Mouse (Mus musculus) G1E (cell line): ENCODE results near the gene Tmem45b. TPM values are rescaled to one million over a fixed set of nuclear protein-coding genes. Genes with fewer than 3 reads are reported as not detected.

ENCODE experiments used
- ATAC-seq: 2 replicates; pipeline ENCODE4 v1.8.0; 2016; ENCODE audit warnings: mild to moderate bottlenecking; ENCODE audit not compliant: insufficient number of reproducible peaks, poor library complexity, low FRiP score, severe bottlenecking; ENCODE audit errors: extremely low read depth
- DNase-seq: peaks from one replicate; pipeline ENCODE4 v3.0.0; 2012; ENCODE audit warnings: low spot score
- H3K27me3 ChIP-seq: 2 replicates; pipeline ENCODE4 v1.6.1; 2012; ENCODE audit warnings: mild to moderate bottlenecking, low read length, inconsistent platforms; ENCODE audit not compliant: insufficient read depth
- H3K36me3 ChIP-seq: replicated peaks from 2 replicates; pipeline ENCODE3; 2012; ENCODE audit warnings: mild to moderate bottlenecking, inconsistent platforms
- H3K4me1 ChIP-seq: 2 replicates; pipeline ENCODE4 v1.6.1; 2012; ENCODE audit warnings: low read depth, low read length, inconsistent platforms, mixed read lengths; ENCODE audit not compliant: insufficient read depth
- H3K4me3 ChIP-seq: 2 replicates; pipeline ENCODE4 v1.5.1; 2012; ENCODE audit warnings: low read depth, mild to moderate bottlenecking, inconsistent platforms, low read length, moderate library complexity, mixed read lengths
- H3K9me3 ChIP-seq: replicated peaks from 2 replicates; pipeline ENCODE4 v1.6.1; 2012; ENCODE audit warnings: inconsistent platforms
- CTCF ChIP-seq: IDR thresholded peaks from 2 replicates; pipeline ENCODE4 v1.5.1; 2012; ENCODE audit warnings: low read depth, low read length, inconsistent platforms, mixed read lengths
- GATA1 ChIP-seq: IDR thresholded peaks from 2 replicates; pipeline ENCODE4 v1.6.1; 2012; ENCODE audit warnings: borderline replicate concordance, low read length, inconsistent platforms, mixed read lengths
- GATA2 ChIP-seq: IDR thresholded peaks from 2 replicates; pipeline ENCODE4 v1.6.1; 2012; ENCODE audit warnings: low read depth, low read length, inconsistent platforms, borderline replicate concordance
- POLR2AphosphoS5 ChIP-seq: IDR thresholded peaks from 2 replicates; pipeline ENCODE4 v1.6.1; 2012; ENCODE audit warnings: low read depth, low read length, inconsistent platforms; ENCODE audit not compliant: insufficient replicate concordance
- TAL1 ChIP-seq: conservative IDR thresholded peaks from 2 replicates; pipeline ENCODE4 v1.6.1; 2012; ENCODE audit warnings: low read depth, low read length, inconsistent platforms, mixed read lengths
- polyA plus RNA-seq: library from polyadenylated mRNA; stranded (reverse); fragments of >175 nt; gene quantifications from 2 replicates; pipeline ENCODE4 v1.2.3, GENCODE M21; 2012
- total RNA-seq, 2 experiments: library from RNA; stranded (forward) in 1 of 2; stranded (reverse) in 1 of 2; fragments of 200-1000 nt in 1 of 2; fragments of >200 nt in 1 of 2; fragmentation: Nextera tagmentation in 1 of 2; gene quantifications; 2 replicates each; pipeline ENCODE4 v1.2.3; 2014 to 2017

The Tmem45b gene
- total and polyA plus RNA-seq, 3 experiments = 0.33 TPM; not detected in 2

GRCm38 (mm10) chr9:31428971-31429370 is 35.3 kb downstream of the Tmem45b start:
- no peak for TF ChIP-seq TAL1
- TF ChIP-seq CTCF = no peak
- no peak for TF ChIP-seq POLR2AphosphoS5
- TF ChIP-seq GATA2 = no peak
- no peak for TF ChIP-seq GATA1
- H3K4me1 ChIP-seq = peaks cover 2% of the 10 kb centered on the region; the same call in 1 of the 2 replicates
- no peak overlapping the region for H3K4me3 ChIP-seq
- peaks cover 12% of the 10 kb centered on the region; the same call in 1 of the 2 replicates for H3K27me3 ChIP-seq
- no peak for DNase-seq
- peaks cover 2% of the 10 kb centered on the region for H3K36me3 ChIP-seq
- no peaks in the 10 kb centered on the region for H3K9me3 ChIP-seq
- ATAC-seq = no peak

GRCm38 (mm10) chr9:31422143-31422542 is 42.1 kb downstream of the Tmem45b start:
- DNase-seq = no peak
- Histone ChIP-seq H3K4me1 (peaks cover 3% of the 10 kb centered on the region), H3K4me3 (no peak overlapping the region), H3K36me3 (peaks cover 57% of the 10 kb centered on the region), H3K27me3 (no peaks in the 10 kb centered on the region), H3K9me3 (no peaks in the 10 kb centered on the region)
- TF ChIP-seq CTCF = no peak
- no peak for TF ChIP-seq GATA1
- no peak for TF ChIP-seq POLR2AphosphoS5
- no peak for TF ChIP-seq TAL1
- no peak for ATAC-seq

GRCm38 (mm10) chr9:31418821-31419220 is 45.4 kb downstream of the Tmem45b start:
- DNase-seq (peak; percentile 14), ATAC-seq (no peak)
- TF ChIP-seq GATA1 (no peak), TAL1 (no peak), CTCF (no peak), POLR2AphosphoS5 (no peak), GATA2 (no peak)
- peaks cover 84% of the 10 kb centered on the region for H3K36me3 ChIP-seq
- peaks cover 3% of the 10 kb centered on the region for H3K4me1 ChIP-seq
- H3K27me3 ChIP-seq = no peaks in the 10 kb centered on the region
- no peak overlapping the region for H3K4me3 ChIP-seq
- H3K9me3 ChIP-seq = no peaks in the 10 kb centered on the region

DNA sequence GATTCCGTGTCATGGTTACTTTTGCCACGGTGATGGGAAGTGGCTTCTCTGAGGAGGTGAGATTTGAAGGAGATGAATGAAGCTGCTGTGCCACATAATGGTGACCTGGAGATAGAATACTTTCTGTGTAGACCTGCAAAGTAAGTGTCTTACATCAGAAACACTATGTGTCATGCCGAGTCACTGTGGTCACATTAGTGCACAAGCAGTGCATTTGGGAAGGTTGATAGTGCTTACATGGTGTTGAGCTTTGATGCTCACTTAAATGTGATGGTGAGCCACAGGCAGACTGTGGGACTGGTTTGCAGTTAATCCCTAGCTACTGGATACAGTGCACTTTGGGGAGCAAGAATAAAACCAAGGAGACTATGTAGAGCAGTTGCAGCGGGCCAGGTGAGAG is 52.1 kb downstream of the Tmem45b start:
- H3K4me1 ChIP-seq = peaks cover 16% of the 10 kb centered on the region
- peak; percentile 16 for DNase-seq
- no peaks in the 10 kb centered on the region for H3K27me3 ChIP-seq
- H3K9me3 ChIP-seq = no peaks in the 10 kb centered on the region
- H3K36me3 ChIP-seq = peaks cover 92% of the 10 kb centered on the region
- ATAC-seq = peak; percentile 63
- no peak for TF ChIP-seq GATA1
- TF ChIP-seq POLR2AphosphoS5 = no peak
- no peak for TF ChIP-seq TAL1
- TF ChIP-seq GATA2 = no peak
- TF ChIP-seq CTCF = no peak
- H3K4me3 ChIP-seq = no peak overlapping the region

DNA sequence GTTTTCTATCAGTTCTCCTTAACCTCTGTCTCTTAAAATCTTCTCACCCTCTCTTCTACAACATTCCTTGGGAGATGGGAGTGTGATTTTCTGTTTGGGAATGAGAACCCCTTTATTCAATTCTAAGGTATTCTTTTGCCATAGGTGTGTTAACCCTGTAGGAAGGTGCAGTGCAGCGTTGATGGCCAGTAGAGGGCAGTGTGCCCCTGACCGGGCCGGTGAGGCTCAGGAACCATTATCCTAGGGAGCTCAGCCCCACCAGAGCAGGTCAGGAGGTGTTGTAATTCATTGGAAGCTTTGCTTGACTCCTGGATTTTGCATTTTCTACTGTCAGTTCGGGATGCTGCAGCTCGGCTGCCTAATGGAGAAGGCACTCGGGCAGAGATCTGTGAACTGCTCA is 59.0 kb downstream of the Tmem45b start:
- Histone ChIP-seq H3K4me3 (no peak overlapping the region), H3K36me3 (peaks cover 82% of the 10 kb centered on the region), H3K9me3 (no peaks in the 10 kb centered on the region), H3K4me1 (peaks cover under 1% of the 10 kb centered on the region; the same call in 1 of the 2 replicates), H3K27me3 (no peaks in the 10 kb centered on the region)
- ATAC-seq (no peak), DNase-seq (no peak)
- peak; percentile 81 for TF ChIP-seq CTCF
- TF ChIP-seq GATA1 = no peak
- TF ChIP-seq GATA2 = no peak
- no peak for TF ChIP-seq TAL1
- TF ChIP-seq POLR2AphosphoS5 = no peak

DNA sequence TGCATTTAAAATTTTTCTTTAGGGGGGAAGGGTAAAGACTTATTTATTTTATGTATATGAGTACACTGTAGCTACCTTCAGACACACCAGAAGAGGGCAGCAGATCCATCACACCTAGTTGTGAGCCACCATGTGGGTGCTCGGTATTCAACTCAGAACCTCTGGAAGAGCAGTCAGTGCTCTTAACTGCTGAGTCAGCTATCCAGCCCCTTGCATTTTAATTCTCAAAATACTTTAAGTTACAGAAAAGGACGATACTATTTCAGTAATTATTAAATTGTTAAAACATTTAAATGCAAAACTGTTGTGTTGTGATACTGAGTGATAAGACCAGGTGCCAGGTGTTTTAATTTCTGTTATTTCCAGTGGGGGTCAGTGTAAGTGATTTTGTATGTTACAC is 60.0 kb downstream of the Tmem45b start:
- ATAC-seq = no peak
- Histone ChIP-seq H3K36me3 (peaks cover 82% of the 10 kb centered on the region), H3K4me3 (no peak overlapping the region), H3K9me3 (no peaks in the 10 kb centered on the region), H3K4me1 (peaks cover 3% of the 10 kb centered on the region; the same call in 1 of the 2 replicates), H3K27me3 (no peaks in the 10 kb centered on the region)
- no peak for TF ChIP-seq CTCF
- TF ChIP-seq GATA1 = no peak
- no peak for TF ChIP-seq TAL1
- no peak for TF ChIP-seq POLR2AphosphoS5
- no peak for TF ChIP-seq GATA2
- no peak for DNase-seq
